Mouse (Mus musculus) midbrain, postnatal 0 days (tissue): ENCODE results near the gene Hk3. TPM values are rescaled to one million over a fixed set of nuclear protein-coding genes. Genes with fewer than 3 reads are reported as not detected.

Experiments
- ATAC-seq: fragments of 200-750 bp; cut with Nextera tagmentation; 2 replicates; pipeline ENCODE4 v1.8.0; 2017; ENCODE audit warnings: moderate number of reproducible peaks, mild to moderate bottlenecking, moderate TSS enrichment, moderate library complexity; ENCODE audit not compliant: low FRiP score
- DNase-seq: peaks from one replicate; pipeline ENCODE4 v3.0.0-alpha.2; 2015; ENCODE audit warnings: low spot score
- H3K27ac ChIP-seq: fragments of 300-500 bp; sonication (generic); 2 replicates; pipeline ENCODE4 v1.5.1; 2014; ENCODE audit warnings: low read depth, mild to moderate bottlenecking, low read length, mixed read lengths
- H3K27me3 ChIP-seq: fragments of 300-500 bp; sonication (generic); 2 replicates; pipeline ENCODE4 v1.6.1; 2014; ENCODE audit warnings: low read length, control low read depth, mixed read lengths; ENCODE audit not compliant: insufficient read depth
- H3K36me3 ChIP-seq: fragments of 300-500 bp; sonication (generic); 2 replicates; pipeline ENCODE4 v1.6.1; 2014; ENCODE audit warnings: low read length, control low read depth, mixed read lengths; ENCODE audit not compliant: insufficient read depth
- H3K4me1 ChIP-seq: fragments of 300-500 bp; sonication (generic); 2 replicates; pipeline ENCODE4 v1.6.1; 2014; ENCODE audit warnings: mild to moderate bottlenecking, control low read depth, antibody characterized with exemption, low read length, mixed read lengths; ENCODE audit not compliant: insufficient read depth
- H3K4me2 ChIP-seq: fragments of 300-500 bp; sonication (generic); 2 replicates; pipeline ENCODE4 v1.6.1; 2014; ENCODE audit warnings: low read depth, mild to moderate bottlenecking, low read length, mixed read lengths; ENCODE audit not compliant: poor library complexity, severe bottlenecking
- H3K4me3 ChIP-seq: fragments of 300-500 bp; sonication (generic); 2 replicates; pipeline ENCODE4 v1.5.1; 2014; ENCODE audit warnings: low read depth, mild to moderate bottlenecking, low read length, moderate library complexity
- H3K9ac ChIP-seq: fragments of 300-500 bp; sonication (generic); replicated peaks from 2 replicates; pipeline ENCODE4 v1.6.1; 2014; ENCODE audit warnings: mild to moderate bottlenecking, low read length, moderate library complexity, mixed read lengths; ENCODE audit not compliant: poor library complexity, severe bottlenecking
- H3K9me3 ChIP-seq: fragments of 300-500 bp; sonication (generic); 2 replicates; pipeline ENCODE4 v1.6.1; 2016; ENCODE audit warnings: low read length, control low read depth
- CTCF ChIP-seq: IDR thresholded peaks from 2 replicates; pipeline ENCODE4 v1.5.1; 2016; ENCODE audit warnings: antibody characterized with exemption, mild to moderate bottlenecking
- WGBS: fragments of 180-500 bp; shearing (Covaris S2); extraction: QIAGEN DNeasy Blood & Tissue Kit; methylation state at CpG from one replicate; pipeline ENCODE4 v1.1.7; 2014; 5-methylcytosine and 5-hydroxymethylcytosine counted together
- polyA plus RNA-seq: library from polyadenylated mRNA; unstranded; fragments of >200 nt; fragmentation: Nextera tagmentation; extraction: Ambion mirVana; gene quantifications from 2 replicates; pipeline ENCODE4 v1.2.1, GENCODE M21; 2015
- total RNA-seq: library from RNA; depleted of rRNA; stranded (reverse); fragments of >200 nt; gene quantifications from 2 replicates; pipeline ENCODE4 v1.2.3, GENCODE M21; 2014; rRNA removed

The Hk3 gene
- total RNA-seq (1.0 and 1.7 TPM in 2 replicates), polyA plus RNA-seq (0.79 and 0.80 TPM in 2 replicates)

GRCm38 (mm10) chr13:55021194-55021779 is at the start of gene Hk3:
Gene Hk3, minus strand, starts transcription at chr13:55021385.
- H3K27me3 ChIP-seq: no peaks in the 10 kb centered on the region
- DNase-seq (no peak), ATAC-seq (no peak)
- 87% methylated on average over 13 of the region's 13 CpGs for WGBS
- H3K36me3 ChIP-seq: no peaks in the 10 kb centered on the region
- TF ChIP-seq CTCF: no peak
- no peak within 1 kb of the TSS for H3K27ac ChIP-seq
- no peaks in the 10 kb centered on the region for H3K9me3 ChIP-seq
- H3K4me2 ChIP-seq: no peak within 1 kb of the TSS
- H3K9ac ChIP-seq: no peak within 1 kb of the TSS
- no peaks in the 10 kb centered on the region for H3K4me1 ChIP-seq
- no peak within 1 kb of the TSS for H3K4me3 ChIP-seq

- Histone ChIP-seq H3K27me3 (no peaks in the 10 kb centered on the region), H3K4me2 (no peak overlapping the region), H3K9me3 (no peaks in the 10 kb centered on the region), H3K36me3 (no peaks in the 10 kb centered on the region), H3K4me1 (no peaks in the 10 kb centered on the region), H3K9ac (no peak overlapping the region), H3K27ac (no peak overlapping the region), H3K4me3 (no peak overlapping the region)
- no peak for DNase-seq
- TF ChIP-seq CTCF: no peak
- ATAC-seq: no peak
- WGBS: 76% methylated on average over 7 of the region's 7 CpGs
Measured at GRCm38 (mm10) chr13:55069719-55070118, 48.5 kb upstream of the Hk3 start.

- Histone ChIP-seq H3K9me3 (no peaks in the 10 kb centered on the region), H3K4me1 (no peaks in the 10 kb centered on the region), H3K36me3 (no peaks in the 10 kb centered on the region), H3K27ac (no peak overlapping the region), H3K4me3 (no peak overlapping the region), H3K4me2 (no peak overlapping the region), H3K9ac (no peak overlapping the region), H3K27me3 (no peaks in the 10 kb centered on the region)
- ATAC-seq (no peak), DNase-seq (no peak)
- TF ChIP-seq CTCF: no peak
- WGBS: 95% methylated on average over 2 of the region's 2 CpGs
Measured at GRCm38 (mm10) chr13:55063276-55063675, 42.1 kb upstream of the Hk3 start.

- 92% methylated on average over 2 of the region's 2 CpGs for WGBS
- TF ChIP-seq CTCF: peak; percentile 51
Measured at GRCm38 (mm10) chr13:55058042-55058441, 36.9 kb upstream of the Hk3 start.

GRCm38 (mm10) chr13:55047706-55048105 is 26.5 kb upstream of the Hk3 start:
- 49% methylated on average over 3 of the region's 3 CpGs for WGBS
- no peak overlapping the region for H3K4me2 ChIP-seq
- no peak for TF ChIP-seq CTCF
- H3K4me1 ChIP-seq: no peaks in the 10 kb centered on the region
- no peak overlapping the region for H3K9ac ChIP-seq
- no peaks in the 10 kb centered on the region for H3K36me3 ChIP-seq
- H3K27ac ChIP-seq: no peak overlapping the region
- no peak for ATAC-seq
- no peak overlapping the region for H3K4me3 ChIP-seq
- no peaks in the 10 kb centered on the region for H3K9me3 ChIP-seq
- H3K27me3 ChIP-seq: no peaks in the 10 kb centered on the region
- DNase-seq: no peak

More at GRCm38 (mm10) chr13:55058042-55058441, 36.9 kb upstream of the Hk3 start:
- no peaks in the 10 kb centered on the region for H3K27me3 ChIP-seq
- no peaks in the 10 kb centered on the region for H3K4me1 ChIP-seq
- H3K36me3 ChIP-seq: no peaks in the 10 kb centered on the region
- no peak overlapping the region for H3K4me2 ChIP-seq
- no peak for ATAC-seq
- H3K9ac ChIP-seq: no peak overlapping the region
- H3K27ac ChIP-seq: no peak overlapping the region
- no peaks in the 10 kb centered on the region for H3K9me3 ChIP-seq
- no peak for DNase-seq
- no peak overlapping the region for H3K4me3 ChIP-seq

GRCm38 (mm10) chr13:55040016-55040415 is 18.8 kb upstream of the Hk3 start:
- Histone ChIP-seq H3K36me3 (no peaks in the 10 kb centered on the region; the same call in 1 of the 2 replicates), H3K9me3 (no peaks in the 10 kb centered on the region), H3K4me1 (no peaks in the 10 kb centered on the region), H3K27ac (no peak overlapping the region), H3K9ac (no peak overlapping the region), H3K27me3 (no peaks in the 10 kb centered on the region), H3K4me2 (no peak overlapping the region), H3K4me3 (no peak overlapping the region)
- no peak for DNase-seq
- 96% methylated on average over 2 of the region's 2 CpGs for WGBS
- no peak for TF ChIP-seq CTCF
- ATAC-seq: no peak
